In the genomic region with DNA sequence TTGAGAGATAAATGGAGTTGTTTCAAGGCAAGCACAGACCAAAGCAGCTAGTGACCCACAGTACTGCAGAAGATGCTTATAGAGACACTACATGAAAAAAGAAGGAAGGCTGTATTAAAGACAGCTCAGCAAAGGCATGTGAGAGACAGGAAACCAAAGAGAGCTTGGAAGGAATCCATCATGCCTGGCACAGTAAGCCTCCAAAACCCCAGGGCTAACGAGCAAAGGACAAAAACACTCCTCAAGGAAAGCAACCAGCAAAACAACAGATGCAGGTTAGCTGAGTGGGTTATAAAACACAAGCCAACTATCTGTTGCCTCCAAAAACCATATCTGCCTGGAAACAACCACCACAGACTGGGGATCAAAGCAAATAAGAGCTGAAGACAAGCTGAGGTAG, we compare ENCODE assay signal across 17 mouse cellular contexts.
DNase-seq lines count a peak whose midpoint lies in the region; ATAC-seq and TF ChIP-seq lines count a peak whose summit lies in the region.
"Had no signal": no experiment of that assay in that cellular context is flagged by ENCODE, and none has a peak within 500 bp of the region (broad histone marks: within the 10 kb centered on the region; RNA-seq: fewer than 3 reads in every experiment).

No protein-coding gene starts in this region.

- H3K9ac ChIP-seq in neural tube, embryonic 15.5 days (replicated peaks): no peak overlapping the region
- no peak overlapping the region for H3K9ac ChIP-seq in hindbrain, embryonic 12.5 days
- H3K9ac ChIP-seq: embryonic facial prominence, embryonic 13.5 days; forebrain, embryonic 15.5 days; heart, embryonic 12.5 days; hindbrain, embryonic 15.5 days had no signal

- DNase-seq in layer of hippocampus, adult 11-12 months (ENCODE audit: low spot score): peak; percentile 25
- DNase-seq in layer of hippocampus, postnatal 25 days (ENCODE audit: extremely low spot score in 1 of 2, low spot score in 1 of 2): no peak
- peak; percentile 33 for DNase-seq in brain, embryonic 14.5 days (ENCODE audit: low read depth)
- DNase-seq in layer of hippocampus, adult 8-10 months (ENCODE audit: low spot score in 2 of 2): peak; percentile 29 to 51
- no peak for DNase-seq in cerebellum, postnatal 25 days
- DNase-seq: adrenal gland, postnatal 14 days; cerebellum, adult 2 months; gastrocnemius, postnatal 10 days; heart, adult 2 months had no signal

- no peaks in the 10 kb centered on the region for H3K27me3 ChIP-seq in neural tube, embryonic 15.5 days (replicated peaks)
- no peaks in the 10 kb centered on the region for H3K27me3 ChIP-seq in hindbrain, embryonic 12.5 days
- H3K27me3 ChIP-seq: embryonic facial prominence, embryonic 13.5 days; forebrain, embryonic 15.5 days; heart, embryonic 12.5 days; hindbrain, embryonic 15.5 days had no signal

- TF ChIP-seq CTCF in brain, embryonic 14.5 days (IDR thresholded peaks at IDR 0.05; ENCODE audit: borderline replicate concordance, extremely low read depth, insufficient read depth, insufficient read length): no peak

- H3K9me3 ChIP-seq in neural tube, embryonic 15.5 days (replicated peaks): no peaks in the 10 kb centered on the region
- H3K9me3 ChIP-seq in hindbrain, embryonic 12.5 days (replicated peaks): no peaks in the 10 kb centered on the region
- H3K9me3 ChIP-seq: embryonic facial prominence, embryonic 13.5 days; forebrain, embryonic 15.5 days; heart, embryonic 12.5 days; hindbrain, embryonic 10.5 days; hindbrain, embryonic 15.5 days had no signal

- H3K4me1 ChIP-seq in neural tube, embryonic 15.5 days: no peaks in the 10 kb centered on the region
- no peaks in the 10 kb centered on the region for H3K4me1 ChIP-seq in hindbrain, embryonic 12.5 days
- H3K4me1 ChIP-seq: forebrain, embryonic 15.5 days; heart, embryonic 12.5 days; hindbrain, embryonic 10.5 days; hindbrain, embryonic 15.5 days had no signal

- no peak overlapping the region for H3K27ac ChIP-seq in neural tube, embryonic 15.5 days (replicated peaks)
- H3K27ac ChIP-seq in hindbrain, embryonic 12.5 days: no peak overlapping the region
- H3K27ac ChIP-seq: embryonic facial prominence, embryonic 13.5 days; forebrain, embryonic 15.5 days; heart, adult 2 months; hindbrain, embryonic 10.5 days; hindbrain, embryonic 15.5 days had no signal

- H3K4me3 ChIP-seq in neural tube, embryonic 15.5 days (replicated peaks): no peak overlapping the region
- H3K4me3 ChIP-seq in hindbrain, embryonic 12.5 days: no peak overlapping the region
- H3K4me3 ChIP-seq: embryonic facial prominence, embryonic 13.5 days; forebrain, embryonic 15.5 days; heart, adult 2 months; heart, embryonic 12.5 days; hindbrain, embryonic 10.5 days; hindbrain, embryonic 15.5 days had no signal

- TF ChIP-seq POLR2A in brain, embryonic 14.5 days (IDR thresholded peaks at IDR 0.05; ENCODE audit: borderline replicate concordance, extremely low read depth, insufficient read depth, insufficient read length, poor library complexity, severe bottlenecking): no peak

- no peaks in the 10 kb centered on the region for H3K36me3 ChIP-seq in neural tube, embryonic 15.5 days
- no peaks in the 10 kb centered on the region for H3K36me3 ChIP-seq in hindbrain, embryonic 12.5 days
- H3K36me3 ChIP-seq: embryonic facial prominence, embryonic 13.5 days; forebrain, embryonic 15.5 days; heart, embryonic 12.5 days; hindbrain, embryonic 10.5 days; hindbrain, embryonic 15.5 days had no signal

- ATAC-seq in neural tube, embryonic 15.5 days (ENCODE audit: low FRiP score): no peak
- ATAC-seq in hindbrain, embryonic 12.5 days (ENCODE audit: low FRiP score): no peak
- ATAC-seq: forebrain, embryonic 15.5 days; intestine, embryonic 16.5 days had no signal

- H3K4me2 ChIP-seq in neural tube, embryonic 15.5 days: no peak overlapping the region
- H3K4me2 ChIP-seq in hindbrain, embryonic 12.5 days (replicated peaks): no peak overlapping the region
- H3K4me2 ChIP-seq: embryonic facial prominence, embryonic 13.5 days; forebrain, embryonic 15.5 days; heart, embryonic 12.5 days; hindbrain, embryonic 15.5 days had no signal

- WGBS in neural tube, embryonic 15.5 days: 41% methylated on average over 1 of the region's 1 CpGs
- 60% methylated on average over 1 of the region's 1 CpGs for WGBS in hindbrain, embryonic 12.5 days

Comparison
In these comparisons a context has a peak if more than half of its experiments do, and no peak if none do; other contexts are left out.
1. DNase-seq: peak in layer of hippocampus, adult 11-12 months (single experiment), brain, embryonic 14.5 days (single experiment) and layer of hippocampus, adult 8-10 months (2 of 2); none in layer of hippocampus, postnatal 25 days (0 of 2) and cerebellum, postnatal 25 days (0 of 2).